Mouse (Mus musculus): ENCODE measurements around the gene Auh. TPM values are rescaled to one million over a fixed set of nuclear protein-coding genes. Genes with fewer than 3 reads are reported as not detected.

Gene Auh
- polyA plus RNA-seq, 1 experiment from 2014 or later = 62.4 TPM

GRCm38 (mm10) chr13:52970876-52971275 lies 41.4 kb upstream of the Auh start:
- Histone ChIP-seq H3K27me3 (ENCODE audit: control insufficient read depth, insufficient read depth, low read length) (no peaks in the 10 kb centered on the region), H3K9ac (no peak overlapping the region), H3K36me3 (replicated peaks; ENCODE audit: control insufficient read depth, insufficient read depth) (peaks cover 26% of the 10 kb centered on the region), H3K27ac (no peak overlapping the region), H3K4me1 (replicated peaks; ENCODE audit: control insufficient read depth, insufficient read depth, low read length) (peaks cover 13% of the 10 kb centered on the region; the same call in 1 of the 2 replicates), H3K4me2 (replicated peaks) (no peak overlapping the region), H3K9me3 (ENCODE audit: control insufficient read depth, low read length) (no peaks in the 10 kb centered on the region), H3K4me3 (replicated peaks; ENCODE audit: low read length) (no peak overlapping the region)
- DNase-seq (ENCODE audit: low spot score) (no peak), ATAC-seq (ENCODE audit: low FRiP score) (no peak)
- WGBS = 88% methylated on average over 6 of the region's 6 CpGs

- no peak overlapping the region for H3K27ac ChIP-seq
- no peak overlapping the region for H3K4me2 ChIP-seq (replicated peaks)
- ATAC-seq (ENCODE audit: low FRiP score) = no peak
- no peak for DNase-seq (ENCODE audit: low spot score)
- no peaks in the 10 kb centered on the region for H3K4me1 ChIP-seq (replicated peaks; ENCODE audit: control insufficient read depth, insufficient read depth, low read length)
- H3K9ac ChIP-seq = no peak overlapping the region
- 93% methylated on average over 4 of the region's 4 CpGs for WGBS
- H3K36me3 ChIP-seq (replicated peaks; ENCODE audit: control insufficient read depth, insufficient read depth) = peaks cover 36% of the 10 kb centered on the region
- H3K27me3 ChIP-seq (ENCODE audit: control insufficient read depth, insufficient read depth, low read length) = no peaks in the 10 kb centered on the region
- no peaks in the 10 kb centered on the region for H3K9me3 ChIP-seq (ENCODE audit: control insufficient read depth, low read length)
- no peak overlapping the region for H3K4me3 ChIP-seq (replicated peaks; ENCODE audit: low read length)
These were observed 33.4 kb upstream of the Auh start for GRCm38 (mm10) chr13:52962922-52963321.

DNA sequence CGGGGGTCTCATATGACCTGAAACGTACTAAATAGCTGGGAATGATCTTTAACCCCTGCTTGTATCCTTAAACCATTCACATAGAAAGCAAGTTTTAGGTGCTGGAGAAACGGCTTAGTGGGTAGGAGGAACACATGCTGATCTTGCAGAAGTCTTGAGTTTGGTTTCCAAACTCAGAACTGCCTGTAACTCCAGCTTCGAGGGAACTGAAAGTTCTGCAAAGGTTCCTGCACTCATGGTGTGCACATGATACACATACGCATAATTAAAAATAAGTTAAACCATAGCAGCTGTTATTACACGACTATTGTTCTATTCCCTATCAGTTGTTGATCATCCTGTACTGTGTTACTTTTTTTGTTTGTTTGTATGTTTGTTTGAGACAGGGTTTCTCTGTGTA lies 32.9 kb upstream of the Auh start:
- no peak for DNase-seq (ENCODE audit: low spot score)
- Histone ChIP-seq H3K9ac (no peak overlapping the region), H3K9me3 (ENCODE audit: control insufficient read depth, low read length) (no peaks in the 10 kb centered on the region), H3K4me1 (replicated peaks; ENCODE audit: control insufficient read depth, insufficient read depth, low read length) (no peaks in the 10 kb centered on the region), H3K4me2 (replicated peaks) (no peak overlapping the region), H3K27me3 (ENCODE audit: control insufficient read depth, insufficient read depth, low read length) (no peaks in the 10 kb centered on the region), H3K4me3 (replicated peaks; ENCODE audit: low read length) (no peak overlapping the region), H3K27ac (no peak overlapping the region), H3K36me3 (replicated peaks; ENCODE audit: control insufficient read depth, insufficient read depth) (peaks cover 31% of the 10 kb centered on the region)
- ATAC-seq (ENCODE audit: low FRiP score) = no peak
- WGBS = 89% methylated on average over 6 of the region's 6 CpGs

GRCm38 (mm10) chr13:52953779-52954553 lies 24.5 kb upstream of the Auh start:
- H3K36me3 ChIP-seq (replicated peaks; ENCODE audit: control insufficient read depth, insufficient read depth) = no peaks in the 10 kb centered on the region
- no peak for ATAC-seq (ENCODE audit: low FRiP score)
- no peak overlapping the region for H3K4me2 ChIP-seq (replicated peaks)
- H3K4me3 ChIP-seq (replicated peaks; ENCODE audit: low read length) = no peak overlapping the region
- H3K4me1 ChIP-seq (replicated peaks; ENCODE audit: control insufficient read depth, insufficient read depth, low read length) = no peaks in the 10 kb centered on the region
- no peak overlapping the region for H3K9ac ChIP-seq
- H3K9me3 ChIP-seq (ENCODE audit: control insufficient read depth, low read length) = no peaks in the 10 kb centered on the region
- 67% methylated on average over 6 of the region's 6 CpGs for WGBS
- H3K27me3 ChIP-seq (ENCODE audit: control insufficient read depth, insufficient read depth, low read length) = no peaks in the 10 kb centered on the region
- DNase-seq (ENCODE audit: low spot score) = no peak
- H3K27ac ChIP-seq = no peak overlapping the region

- WGBS = 78% methylated on average over 3 of the region's 3 CpGs
- no peaks in the 10 kb centered on the region for H3K9me3 ChIP-seq (ENCODE audit: control insufficient read depth, low read length)
- no peaks in the 10 kb centered on the region for H3K36me3 ChIP-seq (replicated peaks; ENCODE audit: control insufficient read depth, insufficient read depth)
- H3K4me1 ChIP-seq (replicated peaks; ENCODE audit: control insufficient read depth, insufficient read depth, low read length) = no peaks in the 10 kb centered on the region
- H3K4me2 ChIP-seq (replicated peaks) = no peak overlapping the region
- H3K27ac ChIP-seq = no peak overlapping the region
- no peak for ATAC-seq (ENCODE audit: low FRiP score)
- H3K9ac ChIP-seq = no peak overlapping the region
- DNase-seq (ENCODE audit: low spot score) = no peak
- no peaks in the 10 kb centered on the region for H3K27me3 ChIP-seq (ENCODE audit: control insufficient read depth, insufficient read depth, low read length)
- H3K4me3 ChIP-seq (replicated peaks; ENCODE audit: low read length) = no peak overlapping the region
These were observed 19.7 kb upstream of the Auh start for GRCm38 (mm10) chr13:52949211-52949610.

DNA sequence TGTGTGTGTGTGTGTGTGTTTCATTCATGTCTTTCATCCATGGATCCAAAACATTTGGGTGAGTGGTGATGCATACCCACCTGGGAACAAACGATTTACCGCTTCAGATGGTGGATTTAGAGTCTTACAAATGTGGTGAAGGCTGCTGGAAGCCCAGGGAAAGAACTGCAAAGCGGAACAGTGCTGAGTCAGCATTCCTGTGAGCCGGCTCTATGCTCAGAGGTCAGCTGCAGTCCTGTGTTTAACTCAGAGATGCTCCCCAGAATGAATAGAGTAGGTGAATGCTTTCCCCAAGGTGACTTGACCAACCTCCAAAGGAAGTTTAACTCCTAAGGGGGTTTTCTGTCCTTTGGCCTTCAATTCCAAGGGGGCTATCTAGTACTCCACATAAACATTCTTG lies 18.1 kb upstream of the Auh start:
- H3K36me3 ChIP-seq (replicated peaks; ENCODE audit: control insufficient read depth, insufficient read depth) = no peaks in the 10 kb centered on the region
- DNase-seq (ENCODE audit: low spot score) = no peak

GRCm38 (mm10) chr13:52945769-52946168 lies 16.3 kb upstream of the Auh start:
- DNase-seq (ENCODE audit: low spot score) = no peak
- no peak overlapping the region for H3K4me2 ChIP-seq (replicated peaks)
- H3K4me3 ChIP-seq (replicated peaks; ENCODE audit: low read length) = no peak overlapping the region
- 71% methylated on average over 9 of the region's 9 CpGs for WGBS
- H3K9me3 ChIP-seq (ENCODE audit: control insufficient read depth, low read length) = no peaks in the 10 kb centered on the region
- no peak overlapping the region for H3K9ac ChIP-seq
- ATAC-seq (ENCODE audit: low FRiP score) = no peak
- no peaks in the 10 kb centered on the region for H3K36me3 ChIP-seq (replicated peaks; ENCODE audit: control insufficient read depth, insufficient read depth)
- H3K4me1 ChIP-seq (replicated peaks; ENCODE audit: control insufficient read depth, insufficient read depth, low read length) = no peaks in the 10 kb centered on the region
- H3K27me3 ChIP-seq (ENCODE audit: control insufficient read depth, insufficient read depth, low read length) = no peaks in the 10 kb centered on the region
- H3K27ac ChIP-seq = no peak overlapping the region

More for the DNA sequence above, 18.1 kb upstream of the Auh start:
- H3K27ac ChIP-seq = no peak overlapping the region
- ATAC-seq (ENCODE audit: low FRiP score) = no peak
- H3K9ac ChIP-seq = no peak overlapping the region
- no peaks in the 10 kb centered on the region for H3K4me1 ChIP-seq (replicated peaks; ENCODE audit: control insufficient read depth, insufficient read depth, low read length)
- no peaks in the 10 kb centered on the region for H3K9me3 ChIP-seq (ENCODE audit: control insufficient read depth, low read length)
- H3K4me3 ChIP-seq (replicated peaks; ENCODE audit: low read length) = no peak overlapping the region
- H3K4me2 ChIP-seq (replicated peaks) = no peak overlapping the region
- 72% methylated on average over 4 of the region's 4 CpGs for WGBS
- H3K27me3 ChIP-seq (ENCODE audit: control insufficient read depth, insufficient read depth, low read length) = no peaks in the 10 kb centered on the region

DNA sequence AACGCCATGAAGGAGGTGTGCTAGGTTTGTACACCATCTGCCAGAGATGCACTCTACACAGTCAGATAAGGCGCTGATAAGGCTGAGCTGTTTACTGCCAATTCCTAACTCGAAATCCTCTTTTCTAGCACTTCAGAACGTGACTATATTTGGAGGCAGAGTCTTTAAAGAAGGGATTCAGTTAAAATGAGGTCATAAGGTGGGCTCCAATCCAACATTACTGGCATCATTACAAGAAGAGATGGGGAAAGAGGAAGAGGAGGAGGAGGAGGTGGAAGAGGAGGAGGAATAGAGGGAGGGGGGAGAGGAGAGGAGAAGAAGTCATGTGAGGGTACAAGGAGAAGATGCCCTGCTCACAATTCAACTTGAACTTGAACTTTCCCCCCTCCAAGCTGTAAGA lies 14.6 kb upstream of the Auh start:
- Histone ChIP-seq H3K36me3 (replicated peaks; ENCODE audit: control insufficient read depth, insufficient read depth) (no peaks in the 10 kb centered on the region), H3K27me3 (ENCODE audit: control insufficient read depth, insufficient read depth, low read length) (no peaks in the 10 kb centered on the region), H3K4me2 (replicated peaks) (no peak overlapping the region), H3K4me3 (replicated peaks; ENCODE audit: low read length) (no peak overlapping the region), H3K27ac (no peak overlapping the region), H3K9ac (no peak overlapping the region), H3K9me3 (ENCODE audit: control insufficient read depth, low read length) (no peaks in the 10 kb centered on the region), H3K4me1 (replicated peaks; ENCODE audit: control insufficient read depth, insufficient read depth, low read length) (no peaks in the 10 kb centered on the region)
- 84% methylated on average over 4 of the region's 4 CpGs for WGBS
- no peak for ATAC-seq (ENCODE audit: low FRiP score)
- DNase-seq (ENCODE audit: low spot score) = no peak

GRCm38 (mm10) chr13:52942876-52943388 lies 13.5 kb upstream of the Auh start:
- 20% methylated on average over 1 of the region's 1 CpGs for WGBS
- Histone ChIP-seq H3K27ac (no peak overlapping the region), H3K4me2 (replicated peaks) (no peak overlapping the region), H3K9me3 (ENCODE audit: control insufficient read depth, low read length) (no peaks in the 10 kb centered on the region), H3K36me3 (replicated peaks; ENCODE audit: control insufficient read depth, insufficient read depth) (no peaks in the 10 kb centered on the region), H3K9ac (no peak overlapping the region), H3K4me3 (replicated peaks; ENCODE audit: low read length) (no peak overlapping the region), H3K4me1 (replicated peaks; ENCODE audit: control insufficient read depth, insufficient read depth, low read length) (no peaks in the 10 kb centered on the region), H3K27me3 (ENCODE audit: control insufficient read depth, insufficient read depth, low read length) (no peaks in the 10 kb centered on the region)
- no peak for DNase-seq (ENCODE audit: low spot score)
- no peak for ATAC-seq (ENCODE audit: low FRiP score)
